Mouse (Mus musculus) MN1 (cell line): ENCODE data around the gene Lect2.
A peak's percentile ranks its signal among the peaks of the same experiment; 100 is the strongest.

Experiments used
- DNase-seq: peaks from one replicate; pipeline ENCODE4 v3.0.0-alpha.2; 2016; ENCODE audit warnings: low spot score

Gene Lect2

DNA sequence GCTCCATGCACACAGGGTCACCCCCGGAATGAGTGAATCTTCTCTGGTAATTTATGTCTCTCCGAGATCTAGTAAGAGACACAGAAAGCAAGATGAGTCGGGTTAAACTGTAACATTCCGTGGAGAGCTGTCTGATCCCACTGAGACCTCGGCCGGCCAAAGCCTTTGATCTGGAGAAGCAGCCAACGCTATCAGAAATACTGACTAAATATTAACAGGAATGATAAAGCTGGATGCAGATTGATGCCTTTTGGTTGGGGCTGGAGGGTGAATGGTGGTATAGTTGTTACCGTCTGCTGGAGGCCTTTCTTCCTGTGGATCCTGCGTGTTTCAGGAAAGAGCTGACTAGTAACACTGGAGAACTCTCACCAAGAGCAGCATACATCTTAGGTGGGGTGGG, at the start of gene Lect2:
TSS of gene Lect2 (minus strand) at position 102 of the 400 bp plus-strand sequence.
- no peak for DNase-seq

GRCm38 (mm10) chr13:56597296-56597695, 49.0 kb upstream of the Lect2 start:
- DNase-seq: no peak

- no peak for DNase-seq
Observed at GRCm38 (mm10) chr13:56595246-56595645, 46.9 kb upstream of the Lect2 start.

DNA sequence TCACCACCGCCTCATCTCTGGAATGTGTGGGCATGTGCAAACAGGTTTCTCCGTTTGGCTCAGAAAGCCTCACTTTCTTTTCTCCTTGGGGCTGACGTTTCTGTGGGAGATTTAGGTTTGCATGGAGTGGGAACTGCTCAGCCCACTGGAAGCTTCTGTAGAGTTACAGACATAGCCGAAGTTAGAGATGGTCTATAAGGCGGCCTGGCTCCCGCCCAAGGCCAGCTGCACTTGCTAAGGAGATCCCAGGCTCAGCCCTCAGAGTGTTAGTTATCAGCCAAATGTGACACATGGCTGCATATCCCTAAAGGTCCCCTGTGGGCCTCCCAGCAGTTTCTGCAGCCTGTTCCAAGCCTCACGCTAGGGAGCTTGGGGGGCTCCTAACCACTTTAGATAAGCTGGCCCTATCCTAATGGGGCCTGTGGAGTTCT, 45.7 kb upstream of the Lect2 start:
- no peak for DNase-seq

DNA sequence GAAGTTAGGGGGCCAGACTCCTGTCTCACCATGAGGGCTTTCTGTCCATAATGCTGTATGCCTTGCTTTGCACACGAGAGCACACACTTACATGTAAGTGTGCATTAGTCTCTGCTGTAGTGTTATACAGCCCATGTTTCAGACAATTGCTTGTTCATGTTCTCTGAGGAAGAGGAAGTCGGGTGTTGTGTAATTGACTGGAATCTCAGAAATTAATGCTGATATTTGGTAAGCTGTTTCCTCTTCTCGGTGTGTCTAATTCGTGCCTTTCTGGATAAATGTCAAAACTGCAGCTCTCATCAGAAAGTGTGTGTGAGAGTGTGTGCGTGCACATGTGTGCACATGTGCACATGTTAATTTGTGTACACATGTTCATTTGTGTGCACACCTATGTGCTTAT, 44.9 kb upstream of the Lect2 start:
- DNase-seq: no peak

DNA sequence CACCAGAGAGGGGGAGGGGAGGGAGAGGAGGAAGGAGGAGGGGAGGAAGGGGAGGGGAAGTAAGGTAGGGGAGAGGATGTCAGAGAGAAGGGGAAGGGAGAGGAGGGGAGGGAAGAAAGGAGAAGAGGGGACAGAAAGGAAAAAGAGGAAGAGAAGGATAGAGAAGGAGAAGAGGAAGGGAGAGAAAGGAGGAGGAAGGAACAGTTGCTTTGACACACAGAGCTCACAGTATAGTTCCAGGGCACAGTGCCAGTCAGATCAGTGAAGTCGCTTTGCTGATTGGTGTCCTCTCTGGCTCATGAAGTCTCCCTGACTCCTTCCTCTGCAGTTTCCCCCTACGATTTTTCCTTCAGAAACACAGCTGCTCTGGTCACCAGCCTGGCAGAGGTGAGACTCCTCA, 43.6 kb upstream of the Lect2 start:
- DNase-seq: no peak

- DNase-seq: no peak
Observed at GRCm38 (mm10) chr13:56591191-56591590, 42.9 kb upstream of the Lect2 start.

- DNase-seq: no peak
Observed at GRCm38 (mm10) chr13:56590202-56590601, 41.9 kb upstream of the Lect2 start.

- DNase-seq: no peak
Observed at GRCm38 (mm10) chr13:56588454-56589117, 40.3 kb upstream of the Lect2 start.

DNA sequence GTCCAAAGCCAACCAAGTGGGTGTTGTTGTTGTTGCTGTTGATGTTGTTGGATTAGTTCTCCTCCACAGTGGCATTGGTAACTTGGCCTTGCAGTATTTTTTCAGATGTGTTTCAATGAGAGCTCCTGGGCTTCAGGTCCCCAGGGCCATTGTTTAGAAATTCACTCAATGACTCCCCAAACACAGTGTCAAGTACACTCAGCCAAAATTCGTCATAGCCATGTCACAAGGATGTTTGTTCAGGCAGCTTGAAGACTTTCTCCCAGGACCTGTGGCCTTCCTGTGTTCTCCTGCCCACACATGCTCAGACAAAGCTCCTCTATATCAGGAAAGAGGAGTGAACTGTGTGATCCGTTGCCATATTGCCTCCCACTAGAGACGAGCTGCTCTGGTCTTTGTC, 37.7 kb upstream of the Lect2 start:
- no peak for DNase-seq

DNA sequence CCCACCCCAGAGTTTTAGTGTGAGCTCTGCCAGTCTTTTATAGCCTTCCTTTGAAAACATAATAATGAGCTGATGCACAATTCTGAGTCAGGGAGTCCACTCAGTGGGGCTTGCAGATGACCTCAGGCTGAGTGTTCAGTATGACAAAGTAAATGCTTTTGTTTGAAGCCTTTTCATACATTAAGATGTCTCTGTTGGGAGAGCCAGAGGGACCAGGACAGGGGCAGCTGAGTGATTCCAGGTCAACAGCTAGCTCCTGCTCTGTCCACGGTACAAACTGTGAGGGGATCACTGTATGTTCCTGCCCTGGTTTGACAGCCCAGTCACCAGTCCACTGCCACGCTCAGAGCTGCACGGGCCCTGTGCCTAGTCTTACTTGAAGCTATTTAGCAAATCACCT, 34.4 kb upstream of the Lect2 start:
- peak; percentile 78 for DNase-seq

- peak; percentile 90 for DNase-seq
Observed at GRCm38 (mm10) chr13:56581961-56582434, 33.7 kb upstream of the Lect2 start.

DNA sequence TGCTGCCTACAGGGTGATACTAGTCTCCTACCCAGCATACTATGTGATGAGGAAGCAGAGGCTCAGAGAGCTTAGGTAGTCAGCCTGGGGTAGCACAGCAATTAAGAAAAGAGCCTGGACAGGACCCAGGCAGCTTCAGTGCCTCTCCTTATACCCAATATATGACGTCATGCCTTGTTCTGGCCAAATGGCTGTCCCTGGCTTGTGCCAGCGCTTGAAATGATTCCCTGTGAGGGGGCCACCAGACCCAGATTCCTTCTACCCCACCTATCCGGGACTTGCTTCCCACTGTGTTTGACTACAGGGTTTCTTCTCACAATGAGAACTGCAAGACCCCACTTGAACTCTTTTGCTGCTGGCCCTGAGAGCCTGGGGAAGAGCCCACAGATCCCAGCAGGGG, 33.2 kb upstream of the Lect2 start:
- peak; percentile 78 for DNase-seq

- DNase-seq: no peak
Observed at GRCm38 (mm10) chr13:56580450-56580849, 32.1 kb upstream of the Lect2 start.

- no peak for DNase-seq
Observed at GRCm38 (mm10) chr13:56578097-56578496, 29.8 kb upstream of the Lect2 start.

DNA sequence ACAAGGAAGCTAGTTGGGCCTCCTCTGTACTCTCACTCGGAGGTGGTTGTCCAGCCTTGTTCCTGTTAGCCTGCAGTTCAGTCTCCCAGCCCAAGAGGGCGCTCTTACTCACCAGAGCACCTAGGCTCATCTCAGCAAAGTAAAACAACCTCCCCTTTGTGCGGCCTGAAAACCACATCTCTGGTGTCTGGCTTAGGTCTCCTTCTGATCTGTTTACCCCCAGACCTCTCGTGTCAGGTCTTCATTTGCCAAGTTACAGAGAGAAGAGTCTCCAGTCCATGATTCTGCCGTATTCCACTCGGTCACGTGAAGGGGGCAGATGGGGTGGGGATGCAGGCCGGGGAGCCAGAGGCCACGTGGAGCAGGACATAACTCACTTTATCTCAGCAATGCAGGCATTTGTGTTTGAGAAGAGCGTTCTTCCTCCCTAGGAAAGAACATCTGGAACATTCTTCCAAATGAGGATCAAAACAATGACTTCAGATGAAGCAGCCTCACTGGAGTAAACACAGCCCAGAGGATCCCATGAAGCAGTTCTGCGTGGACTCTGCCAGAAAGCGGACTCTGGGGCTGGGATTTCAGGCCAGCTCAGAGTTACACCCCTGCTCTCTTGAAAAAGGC, 27.5 kb upstream of the Lect2 start:
- DNase-seq: peak; percentile 53

GRCm38 (mm10) chr13:56575074-56575473, 26.8 kb upstream of the Lect2 start:
- no peak for DNase-seq

DNA sequence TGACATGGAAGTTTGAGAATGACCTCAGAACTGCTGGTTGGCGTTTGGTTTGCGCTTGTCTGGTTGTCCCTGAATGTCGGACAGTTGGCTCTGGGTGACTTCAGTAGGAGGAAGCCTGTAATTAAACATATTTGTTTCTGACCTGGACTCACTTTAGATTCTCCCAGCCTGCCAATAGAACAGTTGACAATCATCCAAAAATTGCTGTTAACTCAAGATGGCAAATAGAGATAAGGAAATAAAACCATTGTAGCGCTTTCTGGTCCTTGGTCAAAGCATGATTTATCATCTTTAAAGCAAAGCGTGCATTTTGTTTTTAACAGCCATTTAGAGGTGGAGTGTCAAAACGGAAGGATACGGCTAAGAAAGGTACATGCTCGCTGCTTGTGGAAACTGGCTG, 23.3 kb upstream of the Lect2 start:
- DNase-seq: peak; percentile 47

GRCm38 (mm10) chr13:56566336-56566735, 18.0 kb upstream of the Lect2 start:
- DNase-seq: no peak

DNA sequence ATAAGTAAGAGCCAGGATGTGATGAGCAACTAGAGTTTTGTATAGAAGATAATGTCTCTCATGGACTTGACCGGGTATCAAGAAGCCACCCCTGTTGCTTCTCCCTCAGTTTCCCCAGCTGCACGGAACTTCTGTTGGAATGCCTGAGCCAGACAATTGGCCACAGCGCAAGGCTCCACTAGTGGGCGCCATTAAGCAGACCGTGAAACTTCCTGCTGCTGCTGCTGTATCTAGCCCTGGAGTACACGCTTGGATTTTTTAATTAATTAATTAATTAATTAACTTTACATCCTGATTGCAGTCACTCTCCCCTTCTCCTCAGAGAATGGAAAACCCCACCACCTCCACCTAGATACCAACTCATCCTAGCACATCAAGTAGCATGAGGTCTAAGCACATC, 14.8 kb upstream of the Lect2 start:
- DNase-seq: no peak

GRCm38 (mm10) chr13:56561129-56561528, 12.8 kb upstream of the Lect2 start:
- no peak for DNase-seq

- no peak for DNase-seq
Observed at GRCm38 (mm10) chr13:56559841-56560370, 11.6 kb upstream of the Lect2 start.

DNA sequence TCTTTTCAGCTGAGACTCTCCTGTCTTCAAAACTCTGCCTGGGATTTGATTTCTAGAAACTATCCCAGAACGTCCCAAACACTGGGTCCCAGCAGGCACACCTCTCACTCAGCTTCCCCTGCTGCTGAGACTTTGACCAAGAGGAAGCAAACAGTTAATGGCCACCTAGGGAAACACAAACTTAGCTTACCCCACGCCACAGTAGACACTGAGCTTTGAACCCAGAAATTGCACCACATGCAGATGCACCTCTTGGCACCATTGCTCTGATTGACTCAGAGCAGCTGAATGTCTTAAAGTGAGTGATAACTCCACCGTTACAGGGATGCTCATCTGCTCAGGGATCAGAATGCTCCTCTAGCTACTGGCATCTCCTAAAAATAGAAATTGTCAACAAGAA, 10.5 kb upstream of the Lect2 start:
- DNase-seq: no peak

- DNase-seq: no peak
Observed at GRCm38 (mm10) chr13:56556701-56557100, 8.4 kb upstream of the Lect2 start.
